Mouse (Mus musculus) kidney, adult 2 months (tissue): ENCODE measurements at regions not wholly inside any gene's neighbourhood (a gene's known extent, or its start where the extent isn't known, plus 50 kb on each side); places are given as distances from the start of the nearest gene placed in this dataset.

Experiments used
- CTCF ChIP-seq: fragments of 200-500 bp; conservative IDR thresholded peaks from 2 replicates; pipeline ENCODE4 v1.5.1; 2011; ENCODE audit warnings: low read depth, mild to moderate bottlenecking, control low read depth, low read length, moderate library complexity, mixed read lengths; ENCODE audit not compliant: insufficient read depth, insufficient read length
- POLR2A ChIP-seq: fragments of 200-500 bp; IDR thresholded peaks from one replicate; pipeline ENCODE4 v1.6.1; 2011; ENCODE audit warnings: low read depth, low read length, control low read depth

DNA sequence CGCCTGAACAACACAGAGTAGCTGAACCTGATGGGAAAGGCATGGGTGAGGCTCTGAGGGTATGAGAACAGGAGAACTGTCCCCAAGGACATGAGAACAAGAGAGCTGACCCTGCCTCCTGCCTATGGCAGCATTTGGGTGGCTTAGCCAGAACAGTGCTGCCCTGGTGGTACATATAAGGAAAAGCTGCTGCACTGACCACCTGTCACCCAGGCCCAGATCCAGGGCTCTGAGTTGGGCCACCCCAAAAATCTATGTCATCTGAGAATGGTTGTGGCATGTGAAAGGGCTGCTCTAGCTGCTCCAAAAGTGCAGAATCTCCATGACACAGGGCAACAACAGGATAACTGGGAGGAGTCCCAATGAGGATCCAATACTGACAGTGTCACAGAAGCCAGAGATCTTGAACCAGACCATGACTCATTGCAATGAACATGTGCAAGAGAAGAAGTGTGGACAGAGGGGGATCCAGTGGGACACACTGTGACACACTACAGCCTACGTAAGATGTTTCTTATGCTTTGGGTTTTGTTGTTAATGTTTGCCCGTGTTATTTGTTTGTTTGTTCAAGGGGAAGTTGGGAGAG lies 58.5 kb upstream of the Galnt15 start:
- TF ChIP-seq CTCF (no peak), POLR2A (no peak)
